Mouse (Mus musculus) T-cell, adult 66 days (primary cell): ENCODE results near the gene Dusp2. TPM values are rescaled to one million over a fixed set of nuclear protein-coding genes. Genes with fewer than 3 reads are reported as not detected.

ENCODE experiments used
- total RNA-seq, 2 experiments: library from RNA; stranded (reverse); gene quantifications; 3 replicates in 1 of 2; 4 replicates in 1 of 2; pipeline ENCODE4 v1.2.4; 2023

Gene Dusp2
- 100 to 1,000 TPM; 260 to 275 TPM for total RNA-seq

GRCm38 (mm10) chr2:127335767-127336496 is at the start of gene Dusp2:
Gene Dusp2, plus strand, starts transcription at chr2:127336159.

GRCm38 (mm10) chr2:127338416-127338815 is 2.5 kb downstream of the Dusp2 start, which contains the start of gene Astl:
Gene Astl, plus strand, starts transcription at chr2:127338639.

GRCm38 (mm10) chr2:127362459-127363281 is 26.7 kb downstream of the Dusp2 start, which contains the start of gene Adra2b:
Gene Adra2b, plus strand, starts transcription at chr2:127363208.

Other genes with a start within 250 kb of the Dusp2 start
- gene Ncaph, start 202.2 kb upstream of the Dusp2 start, total RNA-seq: 1 to 10 TPM; 7.6 to 8.0 TPM
- 10 to 100 TPM; 18.9 to 24.8 TPM for gene Itpripl1, start 192.7 kb upstream of the Dusp2 start, total RNA-seq
- gene 1810024B03Rik, start 127.9 kb upstream of the Dusp2 start, total RNA-seq: 1 to 10 TPM; 3.3 TPM
- gene Snrnp200, start 127.8 kb upstream of the Dusp2 start, total RNA-seq: 100 to 1,000 TPM; 166 to 186 TPM
- 10 to 100 TPM; 39.9 to 43.2 TPM for gene Ciao1, start 88.3 kb upstream of the Dusp2 start, total RNA-seq
- gene Tmem127, start 88.3 kb upstream of the Dusp2 start, total RNA-seq: 10 to 100 TPM; 54.5 to 58.7 TPM
- 10 to 100 TPM; 66.4 to 69.3 TPM for gene Stard7, start 65.9 kb upstream of the Dusp2 start, total RNA-seq
- gene Astl, start 2.5 kb downstream of the Dusp2 start, total RNA-seq: not detected
- gene Adra2b, start 27.0 kb downstream of the Dusp2 start, total RNA-seq: not detected
- under 1 TPM; 0.36 to 0.55 TPM for gene Gpat2, start 89.0 kb downstream of the Dusp2 start, total RNA-seq
- gene Fahd2a, start 108.4 kb downstream of the Dusp2 start, total RNA-seq: 10 to 100 TPM; 17.2 to 18.3 TPM
- gene Kcnip3, start 185.9 kb downstream of the Dusp2 start, total RNA-seq: under 1 TPM; 0.21 to 0.38 TPM
- not detected for gene Prom2, start 205.3 kb downstream of the Dusp2 start, total RNA-seq